Mouse (Mus musculus): Measurements from ENCODE around the gene Apex1. TPM values are rescaled to one million over a fixed set of nuclear protein-coding genes. Genes with fewer than 3 reads are reported as not detected.
A peak's percentile ranks its signal among the peaks of the same experiment; 100 is the strongest.
"Not testable (repeated sequence)": the region's sequence is repeated elsewhere in the genome, so short reads cannot be mapped to it uniquely, and the experiment has no call there.

Apex1 gene
- total RNA-seq, 2 experiments from 2014 or later = 70.3 to 73.4 TPM

DNA sequence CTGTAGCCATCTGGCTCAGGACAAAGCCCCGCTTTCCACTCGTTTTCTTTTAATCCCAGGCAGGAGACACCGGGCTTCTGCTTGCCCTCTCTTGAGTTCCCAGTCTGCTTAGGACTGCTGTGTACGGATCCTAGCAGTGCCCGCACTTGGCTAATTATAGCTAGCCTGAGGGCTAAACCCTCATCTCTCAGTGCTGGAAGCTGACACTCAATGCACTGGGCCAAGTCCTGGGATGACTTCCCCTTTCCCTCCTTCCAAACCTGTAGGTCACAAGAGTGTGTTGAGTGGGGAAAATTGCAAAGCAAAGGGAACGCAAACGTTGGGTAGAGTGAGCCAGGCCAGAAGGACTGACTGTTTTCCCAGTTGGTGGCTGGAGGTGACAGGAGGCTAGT, 27.4 kb upstream of the Apex1 start, which contains the start of gene Klhl33:
Gene Klhl33, minus strand, starts transcription at position 134 of the 392 bp plus-strand sequence.
- Histone ChIP-seq H3K27ac (peak within 1 kb of the TSS; percentile 93), H3K4me3 (peak within 1 kb of the TSS; percentile 73)
- no peak for TF ChIP-seq CTCF (conservative IDR thresholded peaks at IDR 0.05)
- DNase-seq (ENCODE audit: low spot score in 2 of 2) = no peak

DNA sequence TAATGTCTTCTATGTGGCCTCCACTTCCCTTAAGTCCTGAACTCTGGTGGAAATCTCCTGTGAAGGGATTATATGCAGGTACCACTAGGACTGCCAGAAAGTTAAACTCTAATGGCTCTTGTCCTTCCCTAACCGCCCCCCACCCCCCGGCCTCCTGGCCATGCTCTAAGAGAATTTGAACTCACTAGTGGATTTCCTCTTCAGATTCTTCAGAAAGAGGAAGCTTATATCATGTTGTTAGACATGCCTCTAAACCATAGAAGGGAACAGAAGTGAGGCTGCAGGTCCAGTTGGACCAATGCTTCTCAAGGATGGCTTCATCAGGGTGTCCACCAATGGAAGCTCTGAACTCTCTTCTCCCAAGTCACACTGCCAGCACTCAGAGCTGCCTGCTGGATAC, 26.8 kb upstream of the Apex1 start:
- not testable (repeated sequence) for H3K4me3 ChIP-seq; H3K27ac ChIP-seq; DNase-seq (ENCODE audit: low spot score in 2 of 2)

DNA sequence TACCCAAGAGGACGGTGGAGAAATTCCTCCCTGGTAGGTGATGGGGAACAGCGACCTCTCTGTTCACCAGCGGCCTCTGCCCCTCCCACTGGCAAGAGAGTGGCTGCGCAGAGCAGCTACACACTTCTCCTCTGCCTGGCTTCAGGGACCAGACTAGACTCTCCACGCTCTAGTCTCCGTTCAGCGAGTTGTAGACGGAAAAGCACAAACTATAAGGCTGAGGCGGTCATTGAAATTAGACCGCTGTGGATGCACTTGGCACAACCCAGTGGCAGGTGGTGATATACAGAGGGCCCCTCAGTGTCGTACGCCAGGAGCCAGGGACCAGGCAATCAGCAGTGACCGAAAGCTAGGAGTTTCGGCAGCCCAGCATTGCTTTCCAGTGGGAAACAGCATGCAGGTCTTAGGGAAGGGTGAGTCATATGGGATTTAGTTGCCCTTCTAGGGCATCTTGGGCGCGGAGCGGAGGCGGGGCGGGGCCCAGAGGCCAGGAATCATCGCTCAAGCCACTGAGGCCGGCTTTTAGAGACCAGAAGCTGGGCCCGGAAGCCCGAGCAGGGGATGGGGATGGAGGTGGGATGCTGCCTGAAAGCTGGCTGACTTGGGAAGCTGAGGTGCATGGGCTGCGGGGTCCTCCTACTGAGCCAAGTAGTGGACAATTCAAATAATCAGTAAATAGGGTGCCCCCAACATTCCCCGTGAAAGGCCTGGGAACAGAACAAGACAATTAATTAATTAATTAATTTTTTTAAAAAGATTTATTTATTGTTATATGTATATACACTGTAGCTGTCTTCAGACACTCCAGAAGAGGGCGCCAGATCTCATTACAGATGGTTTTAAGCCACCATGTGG, 20.6 kb upstream of the Apex1 start:
- Histone ChIP-seq H3K27ac (no peak overlapping the region), H3K4me3 (peak overlapping the region; percentile 47)
- TF ChIP-seq CTCF (conservative IDR thresholded peaks at IDR 0.05) = peak; percentile 70
- no peak for DNase-seq (ENCODE audit: low spot score in 2 of 2)

DNA sequence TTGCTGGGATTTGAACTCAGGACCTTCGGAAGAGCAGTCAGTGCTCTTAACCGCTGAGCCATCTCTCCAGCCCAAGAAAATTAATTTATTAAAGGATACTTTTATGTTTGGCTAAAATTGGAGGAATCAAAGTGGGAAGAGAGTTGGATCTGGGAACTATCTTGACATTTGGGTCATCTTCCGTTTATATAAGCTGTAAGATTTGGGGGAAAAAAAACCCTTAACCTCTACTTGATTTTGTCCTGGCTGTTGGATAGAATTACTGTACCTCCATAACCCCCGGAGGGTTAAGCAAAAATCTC, 20.0 kb upstream of the Apex1 start:
- H3K27ac ChIP-seq = no peak overlapping the region

DNA sequence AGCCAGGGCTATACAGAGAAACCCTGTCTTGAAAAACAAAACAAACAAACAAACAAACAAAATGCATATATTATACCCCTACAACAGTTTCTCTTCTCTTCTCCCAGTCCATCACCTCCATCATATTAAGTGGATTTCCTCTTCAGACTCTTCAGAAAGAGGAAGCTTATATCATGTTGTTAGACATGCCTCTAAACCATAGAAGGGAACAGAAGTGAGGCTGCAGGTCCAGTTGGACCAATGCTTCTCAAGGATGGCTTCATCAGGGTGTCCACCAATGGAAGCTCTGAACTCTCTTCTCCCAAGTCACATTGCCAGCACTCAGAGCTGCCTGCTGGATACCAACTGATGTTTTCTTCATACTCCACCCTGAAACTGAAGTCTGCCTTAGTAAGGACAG, 19.4 kb upstream of the Apex1 start:
- not testable (repeated sequence) for DNase-seq (ENCODE audit: low spot score in 2 of 2); H3K4me3 ChIP-seq; H3K27ac ChIP-seq

More for the DNA sequence above, 20.0 kb upstream of the Apex1 start:
- no peak for DNase-seq (ENCODE audit: low spot score in 2 of 2)
- TF ChIP-seq CTCF (conservative IDR thresholded peaks at IDR 0.05) = no peak; the same call in none of the 2 replicates
- no peak overlapping the region for H3K4me3 ChIP-seq

DNA sequence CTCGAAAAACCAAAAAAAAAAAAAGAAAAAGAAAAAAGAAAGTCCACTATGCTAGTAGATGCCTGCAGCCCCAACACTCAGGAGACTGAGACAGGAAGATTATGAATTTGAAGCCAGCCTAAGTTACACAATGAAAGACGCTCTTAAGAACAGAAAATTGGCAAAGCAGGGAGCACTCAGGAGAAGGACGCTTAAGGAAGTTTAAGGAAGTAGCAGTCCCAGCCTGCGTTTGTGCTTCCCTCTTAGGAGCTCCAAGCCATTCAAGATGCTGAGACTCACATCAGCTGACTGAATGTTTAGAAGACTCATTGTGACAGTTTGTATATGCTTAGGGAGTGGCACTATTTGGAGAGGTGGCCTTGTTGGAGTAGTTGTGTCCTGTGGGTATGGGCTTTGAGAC, 16.6 kb upstream of the Apex1 start:
- no peak overlapping the region for H3K27ac ChIP-seq
- no peak for TF ChIP-seq CTCF (conservative IDR thresholded peaks at IDR 0.05)
- DNase-seq (ENCODE audit: low spot score in 2 of 2) = no peak

DNA sequence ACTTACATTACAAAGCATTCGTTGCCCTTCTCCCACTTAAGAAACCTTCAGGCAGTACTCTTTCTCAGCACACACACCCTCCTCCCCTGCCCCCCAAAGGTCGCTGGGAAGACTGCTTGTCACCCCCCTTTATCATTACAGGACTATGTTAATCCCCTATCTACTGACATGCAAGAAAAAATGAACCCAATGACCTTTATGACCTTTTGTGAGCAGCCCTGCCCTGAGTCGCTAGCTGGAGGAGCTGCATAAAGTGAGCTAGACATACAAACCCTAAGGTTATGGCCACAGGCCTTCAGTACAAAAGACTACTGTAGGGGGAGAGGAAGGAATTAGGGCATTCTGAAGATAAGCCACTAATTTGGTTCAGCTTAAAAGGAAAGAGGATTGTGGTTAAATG, 13.4 kb upstream of the Apex1 start:
- TF ChIP-seq CTCF (conservative IDR thresholded peaks at IDR 0.05) = no peak
- no peak overlapping the region for H3K27ac ChIP-seq
- no peak for DNase-seq (ENCODE audit: low spot score in 2 of 2)
- no peak overlapping the region for H3K4me3 ChIP-seq

More for the DNA sequence above, 16.6 kb upstream of the Apex1 start:
- no peak overlapping the region for H3K4me3 ChIP-seq

DNA sequence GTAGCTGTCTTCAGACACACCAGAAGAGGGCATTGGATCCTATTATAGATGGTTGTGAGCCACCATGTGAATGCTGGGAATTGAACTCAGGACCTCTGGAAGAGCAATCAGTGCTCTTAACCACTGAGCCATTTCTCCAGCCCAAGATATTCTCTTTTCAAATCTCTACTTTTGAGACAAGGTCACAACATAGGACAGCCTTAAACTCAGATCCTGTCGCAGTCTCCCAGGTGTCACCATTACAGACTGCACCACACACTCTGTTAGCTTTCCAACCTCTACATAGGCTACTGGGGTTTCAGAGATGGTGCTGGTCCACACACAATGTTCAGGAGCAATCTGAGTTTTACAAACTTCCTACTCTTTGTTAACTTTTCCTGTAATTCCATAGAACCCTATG, 1.3 kb upstream of the Apex1 start:
- not testable (repeated sequence) for DNase-seq (ENCODE audit: low spot score in 2 of 2)
- Histone ChIP-seq H3K4me3 (peak overlapping the region; percentile 88), H3K27ac (peak overlapping the region; percentile 1; the same call in 1 of the 2 replicates)

DNA sequence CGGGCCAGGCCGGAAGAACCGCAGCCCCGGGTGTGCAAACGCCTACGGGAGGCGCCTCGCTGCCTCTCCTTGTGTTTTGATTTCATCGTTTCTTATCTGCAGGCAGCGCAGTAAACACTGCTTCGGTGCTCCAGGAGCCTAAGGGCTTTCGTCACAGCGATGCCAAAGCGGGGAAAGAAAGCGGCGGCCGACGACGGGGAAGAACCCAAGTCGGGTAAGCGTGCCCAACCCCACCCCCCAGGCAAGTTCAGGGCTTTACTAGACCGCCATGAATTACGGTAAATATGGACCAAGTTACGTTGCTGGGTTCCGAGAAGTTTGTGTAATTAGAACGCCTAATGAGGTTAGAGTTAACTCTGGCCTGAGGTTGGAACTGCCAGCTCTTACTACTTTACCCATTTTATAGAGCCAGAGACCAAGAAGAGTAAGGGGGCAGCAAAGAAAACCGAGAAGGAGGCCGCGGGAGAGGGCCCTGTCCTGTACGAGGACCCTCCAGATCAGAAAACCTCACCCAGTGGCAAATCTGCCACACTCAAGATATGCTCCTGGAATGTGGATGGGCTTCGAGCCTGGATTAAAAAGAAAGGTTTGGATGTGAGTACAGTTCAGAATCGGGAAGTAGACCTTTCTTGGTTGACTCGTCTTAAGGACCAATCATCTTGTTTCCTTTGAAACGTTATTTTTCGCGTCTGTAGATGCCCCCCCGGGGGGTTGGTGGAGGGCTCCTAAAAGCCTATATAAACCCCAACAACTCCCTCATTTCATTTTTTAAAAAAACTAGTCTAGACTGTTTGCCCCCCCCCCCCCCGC, 548 bp downstream of the Apex1 start:
- peak overlapping the region; percentile 95 for H3K27ac ChIP-seq
- DNase-seq (ENCODE audit: low spot score in 2 of 2) = peak in 1 of 2 experiments; percentile 21
- no peak for TF ChIP-seq CTCF (conservative IDR thresholded peaks at IDR 0.05)
- H3K4me3 ChIP-seq = peak overlapping the region; percentile 88

DNA sequence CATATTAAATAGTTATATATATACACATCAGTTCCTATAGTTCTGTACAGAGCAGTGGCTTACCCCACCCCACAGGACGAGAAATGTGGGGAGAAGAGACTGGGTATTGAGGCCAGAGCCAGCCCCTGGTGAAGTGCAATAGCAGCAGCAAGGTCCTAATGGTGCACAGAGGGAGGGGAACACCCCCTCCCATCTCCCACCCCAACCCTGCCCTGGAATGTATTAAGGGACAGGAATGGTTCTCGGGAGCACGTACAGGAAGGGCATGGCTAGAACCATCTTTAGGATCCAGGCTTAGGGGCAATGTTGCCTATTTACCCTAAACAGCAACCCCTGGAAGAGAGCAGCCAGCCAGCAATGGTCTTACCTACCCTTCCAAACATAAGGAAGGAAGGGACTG, 2.6 kb downstream of the Apex1 start:
- H3K4me3 ChIP-seq = no peak overlapping the region
- TF ChIP-seq CTCF (conservative IDR thresholded peaks at IDR 0.05) = no peak
- no peak overlapping the region for H3K27ac ChIP-seq
- no peak for DNase-seq (ENCODE audit: low spot score in 2 of 2)

DNA sequence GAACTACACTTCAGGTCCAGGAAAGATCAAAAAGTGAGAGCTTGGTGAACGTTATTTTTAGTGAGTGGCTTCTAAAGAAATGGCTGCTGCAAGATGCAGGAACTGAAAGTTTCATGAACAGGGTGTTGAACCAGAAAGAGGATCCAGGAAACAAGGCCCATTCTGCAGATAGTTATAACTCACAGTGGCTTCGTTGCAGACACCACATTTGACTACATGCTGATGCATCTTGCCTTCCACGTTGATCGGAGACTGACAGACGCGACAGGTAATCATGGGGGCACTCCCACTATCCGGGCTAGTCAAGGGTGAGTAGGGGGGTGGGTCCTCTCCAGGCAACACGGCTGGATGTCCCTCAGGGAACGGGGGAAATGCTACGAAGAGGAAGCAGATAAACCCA, 5.2 kb downstream of the Apex1 start:
- peak overlapping the region; percentile 98 for H3K27ac ChIP-seq
- no peak for DNase-seq (ENCODE audit: low spot score in 2 of 2)
- TF ChIP-seq CTCF (conservative IDR thresholded peaks at IDR 0.05) = no peak
- peak overlapping the region; percentile 99 for H3K4me3 ChIP-seq

DNA sequence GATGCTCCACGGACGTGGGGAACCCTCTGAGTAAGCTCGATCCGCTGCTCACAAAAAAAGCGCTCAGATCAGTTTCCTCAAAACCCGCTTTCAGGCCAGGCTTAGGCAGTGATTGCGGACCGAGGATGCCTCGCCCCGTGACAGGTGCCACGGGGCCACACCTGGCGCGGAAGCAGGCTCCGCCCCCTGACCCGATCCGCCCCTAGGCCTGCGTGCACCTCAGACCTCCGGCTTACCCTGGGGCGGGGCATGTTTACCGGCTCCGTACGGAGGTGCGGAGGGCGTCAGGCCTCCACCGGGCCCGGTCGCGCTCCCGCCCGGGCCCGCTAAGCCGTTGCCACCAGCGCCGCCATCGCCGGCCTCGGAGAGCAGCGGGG, 5.6 kb downstream of the Apex1 start:
- Histone ChIP-seq H3K27ac (peak overlapping the region; percentile 98), H3K4me3 (peak overlapping the region; percentile 99)
- peak in 1 of 2 experiments; percentile 53 for DNase-seq (ENCODE audit: low spot score in 2 of 2)
- TF ChIP-seq CTCF (conservative IDR thresholded peaks at IDR 0.05) = no peak

DNA sequence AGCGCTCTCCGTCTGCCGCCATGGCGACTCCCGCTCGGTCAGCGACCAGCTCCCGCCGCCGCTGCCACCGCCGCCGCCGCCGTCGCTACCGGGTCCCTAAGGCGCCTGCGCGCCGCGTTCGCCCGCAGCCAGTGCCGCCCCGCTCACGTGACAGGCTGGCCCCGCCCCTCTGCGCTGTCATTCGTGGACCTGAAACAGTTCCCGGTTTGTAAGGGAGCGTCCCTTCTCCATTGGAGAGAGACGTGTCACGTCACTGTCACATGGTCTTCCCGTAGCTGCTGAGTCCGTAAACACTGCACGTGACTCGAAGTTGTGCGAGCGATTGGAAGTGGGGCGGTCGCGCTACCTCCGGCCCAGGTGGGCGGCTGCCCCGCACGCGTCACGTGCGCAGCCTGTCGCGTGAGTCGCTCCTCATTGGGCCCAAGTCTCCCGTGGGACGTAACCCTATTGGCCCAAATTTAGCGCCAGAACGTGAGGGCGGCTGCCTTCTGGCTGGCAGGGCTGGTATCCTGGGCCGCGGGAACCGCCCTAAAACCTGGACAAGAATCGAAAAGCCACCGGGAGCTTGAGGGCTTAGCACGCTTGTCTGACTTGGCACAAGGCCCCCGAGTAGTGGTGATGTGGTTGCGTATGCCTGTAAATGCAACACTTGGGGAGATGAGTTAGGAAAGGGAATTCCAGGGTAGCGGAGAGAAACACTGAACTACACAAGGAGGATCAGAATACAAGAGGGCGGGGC, 6.2 kb downstream of the Apex1 start, which contains the start of the genes Pip4p1 and Pnp:
Gene Pip4p1, minus strand, starts transcription at position 103 of the 739 bp plus-strand sequence.
Gene Pnp, plus strand, starts transcription at position 329 of the 739 bp plus-strand sequence.
- Histone ChIP-seq H3K4me3 (peak within 1 kb of the TSS; percentile 99), H3K27ac (peak within 1 kb of the TSS; percentile 98)
- DNase-seq (ENCODE audit: low spot score in 2 of 2) = peak; percentile 99 to 100
- TF ChIP-seq CTCF (conservative IDR thresholded peaks at IDR 0.05) = no peak
